Mouse (Mus musculus): ENCODE results near the gene Olfr394. TPM values are rescaled to one million over a fixed set of nuclear protein-coding genes. Genes with fewer than 3 reads are reported as not detected.
"Not testable (repeated sequence)": the region's sequence is repeated elsewhere in the genome, so short reads cannot be mapped to it uniquely, and the experiment has no call there.

The Olfr394 gene
- not detected in 2 replicates for polyA plus RNA-seq (2012; rRNA removed)

- DNase-seq (ENCODE audit: low read depth), result no peak
Measured at GRCm38 (mm10) chr11:73890671-73891070, at the start of gene Olfr394. Gene Olfr394 (minus strand): TSS chr11:73890771.

GRCm38 (mm10) chr11:73936377-73936776 is 45.8 kb upstream of the Olfr394 start, which contains the start of gene Olfr23:
Gene Olfr23 (plus strand): TSS chr11:73936677.
- DNase-seq (ENCODE audit: low read depth), result no peak

- not testable (repeated sequence) for DNase-seq (ENCODE audit: low read depth)
Measured at GRCm38 (mm10) chr11:73909199-73909598, 18.6 kb upstream of the Olfr394 start, which contains the start of gene Olfr395. Gene Olfr395 (minus strand): TSS chr11:73909299.

- no peak for DNase-seq (ENCODE audit: low read depth)
Measured at GRCm38 (mm10) chr11:73851354-73851753, 39.2 kb downstream of the Olfr394 start, which contains the start of gene Olfr393. Gene Olfr393 (minus strand): TSS chr11:73851454.

Other genes with a start within 250 kb of the Olfr394 start
- not detected in 2 replicates for gene Zfp735, start 202.0 kb downstream of the Olfr394 start, polyA plus RNA-seq (2012; rRNA removed)
- gene Olfr389, start 110.1 kb downstream of the Olfr394 start, polyA plus RNA-seq (2012; rRNA removed), result not detected in 2 replicates
- gene Olfr390, start 107.8 kb downstream of the Olfr394 start, polyA plus RNA-seq (2012; rRNA removed), result not detected in 2 replicates
- not detected in 2 replicates for gene Olfr391-ps, start 87.7 kb downstream of the Olfr394 start, polyA plus RNA-seq (2012; rRNA removed)
- not detected in 2 replicates for gene Olfr392, start 73.7 kb downstream of the Olfr394 start, polyA plus RNA-seq (2012; rRNA removed)
- gene Olfr393, start 39.3 kb downstream of the Olfr394 start, polyA plus RNA-seq (2012; rRNA removed), result not detected in 2 replicates
- gene Olfr395, start 18.5 kb upstream of the Olfr394 start, polyA plus RNA-seq (2012; rRNA removed), result not detected in 2 replicates
- gene Olfr23, start 45.9 kb upstream of the Olfr394 start, polyA plus RNA-seq (2012; rRNA removed), result not detected in 2 replicates
- gene Olfr397, start 70.0 kb upstream of the Olfr394 start, polyA plus RNA-seq (2012; rRNA removed), result not detected in 2 replicates
- gene Olfr398, start 99.6 kb upstream of the Olfr394 start, polyA plus RNA-seq (2012; rRNA removed), result not detected in 2 replicates
- not detected in 2 replicates for gene Olfr139, start 165.8 kb upstream of the Olfr394 start, polyA plus RNA-seq (2012; rRNA removed)
- gene Olfr399, start 165.8 kb upstream of the Olfr394 start, polyA plus RNA-seq (2012; rRNA removed), result not detected in 2 replicates
- gene Zfp616, start 179.2 kb upstream of the Olfr394 start, polyA plus RNA-seq (2012; rRNA removed), result not detected in 2 replicates
- gene Olfr401, start 222.9 kb upstream of the Olfr394 start, polyA plus RNA-seq (2012; rRNA removed), result not detected in 2 replicates

Data from gonadal fat pad, adult 2 months (tissue).